Mouse (Mus musculus) right cerebral cortex, postnatal 25 days (tissue): ENCODE data around the gene Iars.

Experiments used
- DNase-seq: peaks from one replicate; pipeline ENCODE4 v3.0.0; 2022

Gene Iars

GRCm38 (mm10) chr13:49681351-49682232, at the start of gene Iars:
TSS of gene Iars (plus strand) at chr13:49682100.
- DNase-seq = peak; percentile 100

DNA sequence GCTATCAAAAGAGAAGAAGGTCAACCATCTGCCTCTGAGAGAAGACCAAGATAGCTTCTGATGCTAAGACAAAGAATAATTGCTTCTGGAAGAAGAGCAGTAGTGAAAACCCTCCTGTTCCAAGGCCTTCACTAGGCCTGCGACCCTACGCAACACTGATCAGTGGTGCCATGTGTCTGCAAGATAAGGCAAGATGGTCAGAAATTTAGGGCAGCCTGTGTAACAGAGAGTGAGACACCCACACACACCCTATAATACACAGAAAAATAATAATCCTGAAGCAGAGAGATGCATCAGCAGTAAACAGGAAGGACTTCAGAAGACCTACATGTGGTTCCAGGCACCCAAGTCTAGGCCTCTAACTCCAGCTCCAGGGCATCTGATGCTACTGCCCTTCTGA, 41.9 kb upstream of the Iars start:
- DNase-seq = no peak

DNA sequence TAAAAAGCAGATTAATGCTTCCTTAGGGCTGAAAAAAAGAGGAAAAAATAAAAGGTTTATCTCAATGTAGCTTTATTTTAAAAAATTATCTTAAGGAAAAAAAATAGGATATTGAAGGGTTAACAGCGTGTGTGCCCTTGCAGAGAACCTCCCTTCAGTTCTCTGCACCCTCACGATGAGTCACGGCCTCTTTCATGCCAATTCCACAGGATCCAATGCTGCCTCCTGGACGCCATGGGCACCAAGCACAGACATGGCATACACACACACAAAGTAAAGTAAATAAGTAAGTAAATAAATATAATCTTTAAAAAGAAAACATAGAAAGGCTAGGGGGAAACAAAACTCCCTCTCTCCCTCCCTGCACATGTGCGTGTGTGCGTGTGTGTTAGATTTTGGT, 39.2 kb upstream of the Iars start:
- DNase-seq = no peak

DNA sequence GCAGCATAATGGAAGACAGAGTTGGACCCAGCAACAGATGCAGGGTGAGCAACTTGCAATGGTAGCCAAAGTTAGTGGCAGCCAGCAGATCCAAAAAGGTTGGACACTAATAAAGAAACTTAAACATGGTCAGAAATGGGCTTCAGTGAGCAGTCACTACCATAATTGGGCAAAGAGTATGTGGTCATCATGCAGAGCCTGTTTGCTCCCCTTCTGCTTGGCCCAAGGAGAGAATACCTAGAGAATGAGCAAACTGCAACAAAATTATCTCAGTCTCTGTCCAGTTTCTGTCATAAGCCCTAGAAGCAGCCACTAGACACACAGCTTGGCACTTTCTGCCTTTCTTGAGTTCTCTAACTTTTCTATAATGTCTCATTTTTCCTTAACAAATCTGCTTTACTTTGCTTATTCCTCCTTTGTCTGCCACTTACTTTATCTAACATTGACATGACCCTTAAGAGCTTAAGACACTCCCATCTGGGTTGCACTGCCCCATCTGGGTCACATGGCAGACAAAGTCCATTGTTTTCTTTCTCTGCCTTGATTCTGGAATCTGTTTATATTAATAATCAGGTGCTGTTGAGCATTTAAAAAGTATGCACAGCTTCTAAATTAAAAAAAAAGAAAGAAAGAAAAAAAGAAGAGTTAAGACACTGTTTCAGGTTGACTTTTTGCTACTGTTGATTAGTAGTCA, 38.1 kb upstream of the Iars start:
- no peak for DNase-seq

DNA sequence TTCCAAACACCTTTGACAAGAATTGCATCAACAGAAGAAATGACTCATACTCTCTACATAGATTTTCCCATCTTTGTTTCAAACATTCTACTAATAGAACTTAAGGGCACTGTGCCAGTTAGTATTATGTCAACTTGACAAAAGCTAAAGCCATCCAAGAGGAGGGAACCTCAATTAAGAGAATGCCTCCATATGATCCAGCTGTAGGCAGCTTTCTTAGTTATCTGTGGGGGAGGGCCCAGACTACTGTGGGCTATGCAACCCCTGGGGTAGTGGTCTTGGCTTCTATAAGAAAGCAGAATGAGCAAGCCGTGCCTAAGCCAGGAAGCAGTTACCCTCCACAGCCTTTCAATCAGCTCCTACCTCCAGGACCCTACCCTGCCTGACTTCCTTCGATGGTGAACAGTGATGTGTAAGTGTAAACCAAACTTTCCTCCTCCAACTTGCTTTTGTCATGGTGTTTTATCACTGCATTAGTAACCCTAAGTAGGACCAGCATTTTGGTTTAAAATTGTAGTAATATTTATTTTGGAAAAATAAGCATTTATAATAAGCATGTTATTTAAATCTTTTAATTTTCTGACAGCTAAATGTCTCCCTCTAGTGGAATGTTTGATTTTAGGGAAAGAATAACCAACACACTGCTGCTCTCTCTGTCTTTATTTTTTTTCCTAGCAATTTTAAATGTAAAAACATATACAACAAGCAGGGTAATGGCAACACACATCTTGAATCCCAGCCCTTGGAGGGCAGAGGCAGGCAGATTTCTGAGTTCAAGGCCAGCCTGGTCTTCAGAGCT, 37.0 kb upstream of the Iars start:
- DNase-seq = peak; percentile 9

DNA sequence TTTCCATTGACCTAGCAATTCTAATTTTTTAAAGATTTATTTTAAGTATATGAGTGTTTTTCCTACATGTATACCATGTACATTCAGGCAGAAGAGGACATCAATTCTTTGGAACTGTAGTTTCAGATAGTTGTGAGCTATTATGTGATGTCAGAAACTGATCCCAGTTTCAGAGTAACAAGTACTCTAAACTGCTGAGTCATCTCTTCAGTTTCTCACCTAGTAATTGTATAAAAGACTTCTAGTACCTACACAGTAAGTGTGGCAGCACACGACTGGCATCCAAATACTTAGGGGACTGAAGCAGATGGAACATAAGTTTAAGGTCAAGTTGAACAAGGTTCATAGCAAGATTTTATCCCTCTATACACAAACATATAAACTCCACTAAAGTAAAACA, 35.9 kb upstream of the Iars start:
- DNase-seq = no peak

DNA sequence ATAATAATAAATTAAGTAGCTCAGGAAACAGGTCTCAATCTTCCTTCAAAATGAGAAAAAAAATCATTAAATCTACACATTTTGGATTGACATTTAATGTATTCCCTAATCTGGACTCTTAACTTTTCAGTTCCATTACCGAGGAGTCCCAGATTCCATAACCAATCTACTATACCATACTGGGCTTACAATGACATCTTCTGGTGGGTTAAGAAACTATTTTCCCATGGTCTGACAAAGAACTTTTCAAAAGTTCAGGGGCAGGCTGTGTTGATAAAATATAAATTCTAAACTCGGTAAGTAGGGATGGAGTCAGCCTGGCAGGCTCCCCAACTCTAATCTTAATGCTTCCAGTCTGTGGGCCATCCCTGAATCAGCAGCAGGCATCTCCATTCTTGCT, 30.8 kb upstream of the Iars start:
- DNase-seq = no peak

DNA sequence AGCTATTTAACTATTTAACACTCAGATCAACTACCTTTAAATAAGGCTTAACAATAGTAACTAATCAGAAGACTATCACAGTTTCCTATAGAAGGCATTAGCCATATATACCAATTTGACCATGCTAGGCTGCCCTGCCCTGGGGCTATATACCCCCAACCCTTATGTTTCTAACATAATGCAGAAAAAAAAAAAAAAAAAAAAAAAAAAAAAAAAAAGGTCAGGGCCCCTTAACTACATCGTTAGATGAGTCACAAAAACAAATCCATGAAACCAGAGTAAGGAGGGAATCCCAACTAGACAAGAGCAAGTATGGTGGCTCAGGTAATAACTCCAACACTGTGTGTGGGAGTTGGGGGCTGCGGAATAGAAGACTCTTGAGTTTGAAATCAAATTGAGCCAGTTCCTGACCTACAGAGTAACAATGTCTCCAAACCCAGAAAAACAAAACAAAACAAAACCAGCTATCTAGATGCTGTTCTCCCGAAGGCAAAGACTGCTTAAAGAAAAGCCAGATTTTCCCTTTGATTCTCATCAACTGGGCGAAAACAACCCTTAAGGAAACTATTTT, 30.0 kb upstream of the Iars start:
- DNase-seq = no peak

DNA sequence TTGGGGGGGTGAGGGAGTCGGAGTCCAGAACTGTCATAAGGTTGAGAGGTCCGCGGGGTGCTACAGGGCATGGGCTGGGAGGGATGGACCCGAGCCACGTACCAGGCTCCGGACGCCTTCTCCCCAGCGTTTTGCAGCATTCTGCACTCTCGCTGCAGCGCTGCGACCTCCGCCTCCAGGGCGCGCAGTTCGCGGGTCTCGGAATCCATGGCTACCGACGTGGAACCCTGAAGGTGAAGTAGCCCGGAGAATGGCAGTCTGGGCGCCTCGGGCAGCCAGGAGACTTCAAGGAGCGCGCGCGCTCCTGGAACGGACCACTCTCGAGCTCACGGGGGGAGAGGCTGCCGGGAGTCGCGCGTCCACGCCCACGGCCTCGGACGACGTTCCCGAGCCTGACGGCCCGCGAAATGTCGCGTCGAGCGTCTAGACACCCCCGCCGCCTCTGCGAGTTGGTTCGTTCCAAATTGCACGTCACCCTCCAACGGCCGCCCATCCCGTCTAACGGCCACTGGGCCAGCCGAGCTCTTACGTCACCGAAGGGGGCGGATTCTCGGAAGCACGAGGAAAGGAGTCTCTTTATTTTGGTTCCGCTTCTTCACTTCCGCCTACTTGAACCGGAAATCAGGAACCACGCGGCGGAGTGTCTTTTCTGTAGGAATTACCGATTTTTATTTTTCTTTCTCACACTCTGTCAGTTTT, 29.3 kb upstream of the Iars start, which contains the start of the genes Cenpp and Nol8:
Gene Cenpp (minus strand): TSS at position 305 of the 699 bp plus-strand sequence.
Gene Nol8 (plus strand): TSS at position 598 of the 699 bp plus-strand sequence.
- DNase-seq = peak; percentile 99

GRCm38 (mm10) chr13:49653180-49653541, 28.7 kb upstream of the Iars start:
- DNase-seq = no peak

GRCm38 (mm10) chr13:49677793-49678192, 4.1 kb upstream of the Iars start:
- DNase-seq = no peak

DNA sequence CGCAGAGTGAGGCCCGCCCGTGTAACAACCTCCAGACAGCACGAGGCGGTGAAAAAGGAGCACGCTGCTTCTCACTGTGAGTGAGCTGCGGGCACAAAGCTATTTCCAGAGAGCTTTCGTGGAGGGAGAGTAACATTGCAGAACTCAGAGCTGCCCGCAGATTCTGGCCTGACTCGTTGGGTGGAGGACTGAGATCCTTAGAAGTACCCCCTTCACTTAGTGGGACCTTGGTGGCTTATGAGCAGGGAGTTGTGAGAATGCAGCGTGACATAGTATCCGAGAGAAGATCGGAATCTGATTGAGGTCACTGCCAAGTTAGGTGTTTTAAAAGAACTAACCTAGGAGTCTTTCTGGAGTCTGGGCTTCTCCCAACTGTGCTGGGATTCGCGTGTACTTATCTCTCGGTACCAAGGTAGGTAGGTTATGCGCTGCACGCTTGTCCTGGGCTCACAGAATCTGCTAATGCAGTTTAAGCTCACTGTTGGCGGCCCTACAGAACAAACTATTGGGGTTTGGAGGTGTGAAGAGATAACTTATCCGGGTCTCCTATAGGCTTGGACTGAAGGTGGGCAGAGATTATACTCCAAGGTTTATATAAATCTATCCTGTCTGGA, 440 bp downstream of the Iars start:
- DNase-seq = no peak

GRCm38 (mm10) chr13:49684266-49684665, 2.4 kb downstream of the Iars start:
- no peak for DNase-seq

DNA sequence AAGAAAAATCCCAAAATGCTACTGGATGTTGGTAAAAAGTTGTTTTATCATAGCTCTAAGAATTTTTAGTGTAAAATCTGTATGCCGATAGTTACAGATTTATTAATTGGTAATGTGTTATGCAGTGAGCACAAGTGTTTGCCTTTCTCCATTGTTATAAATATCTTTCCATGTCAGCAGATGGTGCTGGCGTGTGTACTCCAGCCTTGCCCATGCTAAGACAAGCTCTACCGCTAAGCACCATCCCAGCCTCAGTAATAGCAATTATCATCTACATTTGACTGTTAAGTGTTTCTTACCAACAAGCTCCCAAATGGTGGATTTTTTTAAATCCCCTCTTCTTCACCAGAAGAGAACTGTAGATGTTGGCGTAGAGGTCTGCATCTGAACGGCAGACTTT, 9.2 kb downstream of the Iars start:
- no peak for DNase-seq

DNA sequence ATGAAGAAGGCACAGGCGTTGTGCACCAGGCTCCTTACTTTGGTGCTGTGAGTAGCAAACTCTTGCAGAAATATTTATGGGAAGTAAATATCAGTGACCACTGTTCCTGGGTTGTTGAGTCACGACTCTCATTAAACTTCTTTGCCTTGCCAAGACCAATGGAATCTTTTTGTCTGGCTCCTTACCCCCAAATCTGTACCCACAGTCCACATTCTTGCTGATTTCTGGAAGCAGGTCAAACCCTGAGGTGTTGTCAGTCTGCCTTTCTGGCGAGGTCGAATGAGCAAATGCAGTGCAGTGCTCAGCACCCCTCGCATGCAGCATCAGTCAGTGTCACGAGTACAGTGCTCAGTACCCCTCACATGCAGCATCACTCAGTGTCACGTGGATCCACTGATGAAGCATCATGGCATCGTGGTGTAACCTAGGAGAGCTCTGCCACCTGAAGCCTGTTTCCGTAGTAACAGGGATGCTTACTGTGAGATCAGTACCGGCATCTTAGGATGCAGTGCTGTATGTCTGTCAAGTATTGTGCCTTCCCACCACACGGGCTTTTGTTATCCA, 21.4 kb downstream of the Iars start:
- no peak for DNase-seq

GRCm38 (mm10) chr13:49706032-49706690, 24.3 kb downstream of the Iars start:
- DNase-seq = no peak

DNA sequence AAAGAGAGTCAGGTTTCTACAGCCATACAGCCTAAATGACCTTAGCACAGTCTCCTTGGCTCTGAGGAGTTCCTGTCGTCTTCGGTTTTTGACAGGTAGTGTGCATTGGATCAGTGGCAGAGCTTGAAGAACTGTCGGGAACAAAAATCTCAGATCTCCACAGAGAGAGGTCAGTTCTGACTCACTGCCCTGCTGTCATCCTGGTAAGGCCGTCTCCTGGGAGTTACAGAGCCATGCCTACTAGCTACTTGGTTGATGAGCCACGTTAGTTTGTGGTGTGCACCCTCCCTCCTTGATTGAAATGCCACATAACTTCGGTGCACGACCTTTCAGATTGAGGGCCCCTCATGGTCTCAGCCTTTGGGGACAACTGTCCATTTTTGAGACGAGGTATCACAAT, 26.4 kb downstream of the Iars start:
- no peak for DNase-seq

DNA sequence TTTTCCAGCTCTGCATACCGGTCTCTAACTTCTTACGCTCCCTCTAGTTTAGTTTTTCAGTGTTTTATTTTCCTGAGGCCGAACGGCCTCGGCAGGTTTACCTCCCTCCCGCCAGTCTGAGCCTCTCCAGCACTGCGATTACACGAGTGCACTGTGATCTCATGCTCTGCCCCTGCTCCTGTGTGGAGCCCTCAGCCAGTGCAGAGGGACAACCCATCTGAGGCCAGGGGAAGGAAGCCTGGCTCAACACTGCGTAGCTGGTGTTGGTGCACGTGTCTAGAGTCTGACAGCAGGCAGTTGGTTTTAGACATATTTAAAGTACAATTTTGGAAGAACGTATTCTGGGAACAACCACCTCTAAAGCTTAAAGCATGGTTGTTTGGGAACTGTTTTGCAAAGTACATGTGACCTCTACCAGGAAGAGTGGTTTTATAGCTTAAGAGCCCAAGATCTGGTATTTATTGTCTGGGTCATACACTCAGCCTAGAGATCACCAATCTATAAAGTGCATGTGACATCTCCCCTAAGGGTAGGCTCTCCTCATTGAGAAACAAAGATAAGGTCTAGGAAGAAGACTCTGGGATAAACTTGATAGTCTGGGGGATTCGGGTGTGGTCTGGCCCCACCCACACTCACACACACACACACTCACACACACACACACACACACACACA, 30.3 kb downstream of the Iars start:
- no peak for DNase-seq

GRCm38 (mm10) chr13:49719310-49719709, 37.4 kb downstream of the Iars start:
- no peak for DNase-seq

- DNase-seq = no peak
These were observed 54.5 kb downstream of the Iars start for GRCm38 (mm10) chr13:49736430-49736829.
